Mouse (Mus musculus): ENCODE data around the gene Txn1.
A peak's percentile ranks its signal among the peaks of the same experiment; 100 is the strongest.

The Txn1 gene

DNA sequence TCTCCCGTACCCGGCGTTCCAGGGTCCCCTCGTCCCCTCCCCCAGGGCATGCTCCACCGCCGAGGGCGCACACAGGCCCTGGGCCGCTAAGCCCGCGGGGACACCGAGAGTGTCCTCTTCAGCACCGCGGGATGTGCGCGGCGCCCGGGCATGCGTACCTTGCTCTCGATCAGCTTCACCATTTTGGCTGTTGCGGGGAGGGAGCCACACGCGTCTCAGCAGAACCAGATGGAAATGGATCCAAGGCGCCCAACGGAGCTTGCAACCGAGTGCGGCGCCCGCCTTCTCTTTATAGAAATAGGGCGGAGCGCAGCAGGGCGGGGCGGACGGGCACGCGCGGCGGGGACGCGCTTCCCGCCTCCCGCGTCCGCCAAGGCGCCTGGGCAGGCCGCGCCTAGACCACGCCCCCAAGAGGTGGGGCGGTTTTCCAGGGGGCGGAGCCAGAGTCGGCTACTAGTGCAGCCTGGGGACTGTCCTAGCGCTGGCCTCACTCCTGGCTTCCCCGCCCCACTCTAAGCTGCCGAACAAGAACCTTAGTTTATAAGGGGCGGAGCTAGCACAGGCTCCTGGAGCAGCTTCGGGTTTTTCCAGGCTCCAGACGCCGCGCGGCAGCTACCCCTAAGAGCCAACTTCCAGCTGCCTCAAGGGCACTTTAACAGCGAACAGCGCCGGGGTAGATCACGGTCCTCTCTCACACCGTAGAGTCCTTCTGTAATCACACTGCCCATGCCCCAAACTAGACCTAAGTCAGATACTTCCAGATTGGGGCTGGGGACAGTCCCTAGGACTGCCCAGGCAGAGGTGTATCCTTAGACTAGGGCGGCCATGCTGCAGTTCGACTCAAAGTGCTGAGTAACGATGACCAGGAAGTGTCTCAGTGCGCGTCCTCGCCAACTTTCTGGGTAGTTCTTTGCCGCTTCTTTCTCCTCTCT, at the start of gene Txn1:
Gene Txn1, minus strand, starts transcription at position 383 of the 932 bp plus-strand sequence.
- peak; percentile 96 to 97 for DNase-seq (ENCODE audit: low spot score in 2 of 2)

DNA sequence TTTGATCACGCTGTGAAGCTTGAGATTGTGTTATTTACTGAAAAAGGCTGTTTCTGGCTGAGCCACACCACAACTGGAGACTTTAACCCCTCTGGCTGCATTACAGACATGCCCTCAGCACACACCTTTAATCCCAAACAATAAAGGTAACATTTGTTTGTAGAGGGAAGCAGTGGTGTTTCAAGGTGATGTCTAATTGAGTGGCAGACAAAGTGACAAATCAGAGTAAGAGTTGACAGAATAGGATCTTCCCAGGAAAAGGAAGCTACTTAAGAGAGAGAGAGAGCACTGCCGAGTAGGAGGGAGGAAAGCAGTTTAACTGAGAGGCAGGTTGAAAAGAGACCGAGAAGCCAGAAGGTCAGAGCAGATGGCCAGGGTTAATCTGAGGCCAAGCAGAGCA, 47.3 kb upstream of the Txn1 start:
- DNase-seq (ENCODE audit: low spot score in 2 of 2), result no peak

DNA sequence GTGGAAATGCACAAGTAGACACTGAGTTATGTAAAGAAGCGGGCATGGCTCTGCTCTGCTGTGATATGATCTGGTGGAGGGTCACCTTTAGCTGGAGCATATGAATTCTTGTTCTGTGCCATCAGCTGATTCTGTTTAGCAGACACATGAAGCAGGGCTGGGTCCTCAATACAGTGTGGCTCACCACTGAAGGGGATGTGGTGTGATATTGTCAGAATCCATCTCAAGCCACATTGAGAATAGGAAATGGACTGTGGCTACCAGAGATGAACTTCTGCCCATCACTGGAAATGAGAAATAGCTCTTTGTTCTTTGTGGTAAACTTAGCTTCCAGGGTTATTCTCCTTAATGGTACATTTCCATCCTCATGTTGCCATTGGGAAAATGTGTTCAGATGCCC, 35.2 kb upstream of the Txn1 start:
- no peak for DNase-seq (ENCODE audit: low spot score in 2 of 2)

DNA sequence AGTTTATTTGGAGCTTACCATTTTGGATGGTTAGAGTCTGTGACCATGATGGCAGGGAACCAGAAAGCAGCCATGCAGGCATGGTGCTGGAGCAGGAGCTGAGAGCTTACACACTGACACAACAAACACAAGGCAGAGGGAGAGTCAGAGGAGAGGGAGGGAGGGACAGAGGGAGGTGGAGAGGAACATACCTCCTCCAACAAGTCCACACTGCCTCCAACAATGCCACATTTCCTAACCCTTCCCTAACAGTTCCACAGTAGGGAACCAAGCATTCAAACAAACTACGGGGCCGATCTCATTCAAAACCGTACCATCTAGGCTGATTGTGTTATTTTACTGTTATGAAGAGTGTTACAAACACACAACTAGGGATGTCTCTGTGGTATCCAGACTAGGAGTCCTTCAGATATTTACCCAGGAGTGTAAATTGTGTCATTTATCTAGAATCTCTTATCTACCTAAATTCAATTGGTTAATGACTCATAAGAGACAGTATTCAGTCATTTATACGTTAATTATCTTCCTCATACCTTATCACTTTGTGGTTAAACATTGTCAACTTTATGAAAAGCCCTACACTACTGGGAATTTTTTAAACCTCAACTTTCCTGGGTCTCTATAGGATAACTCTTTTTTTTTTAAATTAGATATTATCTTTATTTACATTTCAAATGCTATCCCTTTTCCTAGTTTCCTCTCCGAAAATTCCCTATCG, 18.3 kb upstream of the Txn1 start:
- no peak for DNase-seq (ENCODE audit: low spot score in 2 of 2)

DNA sequence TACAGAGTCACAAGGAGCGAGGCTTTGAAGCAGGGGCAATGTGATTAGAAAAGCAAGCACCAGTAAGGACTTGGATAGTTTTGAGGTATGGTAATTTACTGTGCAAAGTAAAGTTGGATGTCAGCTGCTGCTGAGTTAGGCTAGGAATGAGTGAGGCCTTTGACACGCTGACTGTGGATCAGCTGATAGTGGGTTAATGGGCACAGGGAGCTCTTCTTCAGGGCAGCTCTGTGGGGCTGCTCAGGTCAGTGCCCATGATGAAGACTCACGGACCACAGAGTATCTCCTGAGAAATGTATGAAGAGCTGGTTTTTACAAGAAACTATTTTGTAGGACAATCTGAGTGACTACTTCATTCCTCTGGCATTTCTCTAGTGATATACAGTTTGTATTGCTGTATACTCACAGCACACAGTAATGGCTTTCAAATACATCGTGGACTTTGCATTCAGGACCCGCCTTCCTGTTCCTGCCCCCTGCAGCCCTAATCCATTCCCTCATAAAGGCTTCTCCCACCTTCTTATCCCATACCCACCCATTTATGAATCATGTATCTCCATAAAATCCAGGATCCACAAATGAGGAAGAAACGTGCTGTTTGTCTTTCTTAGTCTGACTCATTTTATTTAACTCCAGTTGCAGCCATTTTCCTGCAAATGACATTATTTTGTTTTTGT, 17.5 kb upstream of the Txn1 start:
- no peak for DNase-seq (ENCODE audit: low spot score in 2 of 2)

DNA sequence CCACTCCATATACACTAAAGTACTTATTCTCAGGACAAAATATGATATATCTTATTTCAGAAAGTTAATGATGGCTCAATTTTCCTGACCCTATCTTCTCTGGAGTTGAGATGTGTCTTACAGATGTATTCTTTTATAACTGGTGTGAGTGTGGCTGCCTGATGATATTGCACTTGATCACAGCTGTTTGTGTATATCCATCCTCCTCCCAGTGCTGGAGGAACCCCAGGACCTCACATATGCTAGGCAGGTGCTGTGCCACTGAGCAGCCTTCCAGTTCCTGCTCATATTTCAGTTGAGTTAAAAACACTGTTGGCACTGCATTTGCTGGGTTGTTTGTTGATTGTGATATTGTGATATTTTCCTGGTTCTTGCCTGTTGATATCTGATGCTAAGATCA, 14.1 kb upstream of the Txn1 start:
- no peak for DNase-seq (ENCODE audit: low spot score in 2 of 2)

DNA sequence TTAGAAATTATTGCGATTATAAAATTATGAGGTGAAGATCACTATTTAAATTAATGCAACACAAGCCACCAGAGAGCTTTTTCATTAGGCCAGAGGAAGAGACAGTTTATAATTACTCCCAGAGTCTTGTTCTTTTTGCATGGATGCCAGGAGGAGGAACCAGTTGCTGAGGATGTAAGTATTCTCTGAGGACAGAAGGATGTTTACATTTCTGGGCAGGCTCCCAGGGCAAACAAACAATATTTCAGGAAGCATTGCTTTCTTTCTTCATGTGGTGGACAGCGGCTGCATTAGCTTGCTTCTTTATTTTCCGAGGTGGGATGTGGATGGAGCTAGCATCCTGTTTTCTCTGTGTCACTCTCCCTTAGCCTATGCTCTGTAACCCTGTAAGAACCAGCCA, 11.0 kb upstream of the Txn1 start:
- DNase-seq (ENCODE audit: low spot score in 2 of 2), result no peak

DNA sequence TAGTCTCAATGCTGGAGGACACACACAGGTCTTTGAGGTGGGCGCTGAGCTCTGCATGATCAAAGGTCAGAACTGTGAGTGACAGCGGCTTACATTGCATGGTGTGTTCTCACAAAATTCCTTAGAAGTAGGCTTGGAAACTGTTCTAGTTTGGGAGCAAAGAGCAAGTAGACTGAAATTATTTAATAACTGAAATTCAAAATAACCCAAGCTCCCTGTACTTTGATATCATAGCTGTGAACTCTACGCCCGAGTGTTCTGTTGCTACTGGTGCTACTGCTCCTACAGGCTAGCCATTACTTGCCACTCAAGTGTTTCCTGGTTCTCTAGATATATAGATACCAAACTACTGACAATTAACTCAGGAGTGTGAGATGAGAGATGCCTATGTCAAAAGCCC, 9.3 kb upstream of the Txn1 start:
- DNase-seq (ENCODE audit: low spot score in 2 of 2), result no peak

DNA sequence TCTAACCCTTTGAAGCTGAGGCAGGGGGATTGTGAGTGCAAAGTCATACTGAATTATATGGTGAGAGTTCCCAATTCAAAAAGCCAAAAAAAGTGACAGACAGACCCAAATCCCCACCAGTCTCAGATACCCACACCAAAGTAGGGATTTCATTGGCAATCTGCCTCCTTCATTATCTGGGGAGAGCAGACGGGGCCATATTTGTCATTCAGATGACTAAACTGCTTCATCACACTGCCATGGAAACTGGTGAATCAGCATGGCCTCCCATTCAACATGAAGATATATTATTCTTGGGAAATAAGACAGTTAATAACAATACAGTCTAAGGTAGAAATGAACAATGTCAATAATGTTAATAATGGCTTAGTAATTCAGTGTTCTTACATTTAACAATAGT, 7.9 kb upstream of the Txn1 start:
- no peak for DNase-seq (ENCODE audit: low spot score in 2 of 2)

DNA sequence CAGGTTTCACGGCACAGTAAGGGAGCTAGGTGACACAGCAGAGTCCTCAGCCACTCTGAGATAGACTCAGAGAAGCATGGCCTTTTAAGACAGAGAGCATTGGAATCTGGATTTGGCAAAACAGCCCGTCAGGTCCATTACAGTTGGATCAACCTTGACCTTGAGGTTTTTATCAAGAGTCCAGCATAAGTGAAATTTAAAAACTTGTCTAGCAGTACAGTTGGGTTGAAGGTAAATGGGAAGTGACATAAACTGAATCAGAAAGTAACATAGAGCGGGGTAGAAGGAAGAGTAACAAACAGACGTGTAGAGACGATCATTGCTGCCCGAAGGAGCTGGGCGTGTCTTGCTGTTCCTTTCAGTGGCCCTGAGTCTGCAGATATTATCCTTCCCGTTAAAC, 2.8 kb upstream of the Txn1 start:
- no peak for DNase-seq (ENCODE audit: low spot score in 2 of 2)

DNA sequence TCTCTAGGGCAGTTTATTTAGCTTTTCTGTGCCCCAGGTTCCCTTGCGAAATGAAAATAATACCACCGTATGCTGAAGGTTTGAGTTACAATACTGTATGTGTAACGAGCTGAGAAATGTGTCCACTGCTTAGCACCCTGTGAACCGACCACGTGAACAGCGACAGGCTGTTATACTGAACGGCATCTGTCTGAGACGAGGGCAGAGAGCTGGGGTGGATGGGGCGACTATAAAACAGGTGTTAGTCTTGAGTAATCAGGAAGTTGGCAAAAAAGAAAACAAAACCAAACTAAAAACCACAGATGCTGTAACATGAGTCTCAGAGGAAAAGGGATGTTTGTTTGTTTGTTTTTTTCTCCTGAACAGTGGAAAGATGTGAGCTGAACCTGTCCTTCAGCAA, 1.9 kb upstream of the Txn1 start:
- DNase-seq (ENCODE audit: low spot score in 2 of 2), result peak in 1 of 2 experiments; percentile 30

DNA sequence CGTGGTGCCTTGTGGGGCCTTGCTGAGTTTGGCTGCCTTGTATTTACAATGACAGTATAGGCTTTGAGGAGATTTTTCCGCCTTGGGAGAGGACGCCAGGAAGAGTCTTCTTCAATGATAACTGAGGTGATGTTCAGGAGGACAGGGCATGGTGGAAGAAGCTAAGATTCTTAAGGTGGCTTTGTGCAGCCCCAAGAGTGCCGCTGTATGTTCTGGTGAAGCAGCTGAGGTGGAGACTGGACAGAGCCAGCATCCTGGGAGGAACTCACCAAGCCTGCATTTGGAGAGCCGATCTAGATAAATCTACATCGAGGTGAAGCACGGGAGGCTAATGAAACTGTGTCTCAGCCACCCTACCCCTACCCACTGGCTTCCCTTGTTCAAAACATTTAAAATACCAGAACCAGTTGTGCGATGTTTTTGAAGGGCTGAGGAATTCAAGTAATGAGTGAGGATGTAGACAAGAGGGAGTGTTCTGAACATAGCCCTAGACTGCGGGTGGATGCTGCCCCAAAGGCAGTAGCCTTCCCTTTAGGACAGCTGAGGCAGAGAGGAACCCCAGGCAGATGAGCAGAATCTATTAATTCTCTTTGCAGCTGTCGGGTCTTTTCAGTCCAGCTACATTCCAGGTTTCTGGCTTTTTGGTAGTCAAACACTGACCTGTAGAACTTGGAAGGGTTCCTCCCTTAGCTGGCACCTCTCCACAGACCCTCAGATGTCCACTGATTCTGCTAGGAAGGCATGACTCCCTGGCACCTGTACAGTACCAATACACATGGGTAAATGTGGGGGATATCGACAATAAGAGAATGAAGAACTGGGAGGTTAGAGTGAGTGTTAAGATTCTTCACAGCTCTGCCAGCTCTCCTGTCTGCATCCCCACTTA, 1.2 kb upstream of the Txn1 start:
- DNase-seq (ENCODE audit: low spot score in 2 of 2), result peak; percentile 29 to 56

DNA sequence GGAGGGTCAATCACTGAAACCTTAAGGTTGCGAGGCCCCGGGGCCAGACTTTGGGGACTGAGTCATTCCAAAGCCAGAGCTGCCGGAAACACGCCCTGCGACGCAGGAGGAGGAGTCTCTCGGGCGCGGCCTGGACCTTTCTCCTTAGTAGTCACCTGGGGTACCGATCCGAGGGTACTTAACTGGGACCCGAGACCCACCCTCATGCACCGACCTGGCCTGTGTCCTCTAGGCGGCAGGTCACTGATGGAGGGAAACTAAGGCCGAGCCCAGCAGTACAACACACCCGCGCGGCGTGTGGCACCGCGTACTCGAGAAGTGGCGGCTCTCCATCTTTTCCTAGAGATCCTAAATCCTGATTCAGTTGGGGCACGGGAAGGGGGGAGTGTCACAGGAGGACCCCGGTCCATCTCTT, 660 bp downstream of the Txn1 start:
- DNase-seq (ENCODE audit: low spot score in 2 of 2), result peak; percentile 63 to 75

DNA sequence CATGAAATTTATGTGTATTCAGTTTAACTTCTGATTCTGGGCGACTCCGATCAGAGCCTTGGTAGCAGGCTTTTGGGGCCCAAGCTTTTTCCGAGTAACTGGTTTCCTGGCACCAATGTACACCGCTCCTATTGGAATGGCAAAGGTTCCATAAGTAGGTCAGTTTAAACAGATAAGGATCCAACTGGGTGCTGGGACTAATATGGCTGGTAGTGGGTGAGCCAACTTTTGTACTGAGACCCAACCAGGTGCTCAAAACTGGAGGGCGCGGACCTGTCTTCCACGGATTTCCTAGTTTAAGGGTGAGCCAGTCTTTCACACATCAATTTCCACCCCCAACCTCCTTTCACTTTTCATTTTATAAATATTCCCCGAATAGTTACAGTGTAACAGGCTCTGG, 1.2 kb downstream of the Txn1 start:
- no peak for DNase-seq (ENCODE audit: low spot score in 2 of 2)

DNA sequence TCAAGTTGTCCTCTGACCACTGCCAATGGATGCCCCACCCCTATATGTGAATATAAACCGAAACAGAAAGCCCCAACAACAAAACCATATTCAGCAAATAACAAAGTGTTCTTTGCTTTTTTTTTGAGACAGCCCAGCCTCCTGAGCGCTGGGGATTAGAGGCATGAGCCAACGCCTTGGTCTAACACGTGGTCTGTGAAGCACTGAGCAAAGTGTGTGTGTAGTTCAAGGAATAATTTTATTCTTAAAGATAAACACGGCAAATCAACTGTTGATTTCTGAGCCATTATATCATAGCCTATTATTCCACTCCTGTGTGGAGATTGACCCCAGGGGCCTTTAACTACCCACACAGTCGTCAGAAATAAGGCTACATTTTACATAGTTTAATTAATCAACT, 1.6 kb downstream of the Txn1 start:
- no peak for DNase-seq (ENCODE audit: low spot score in 2 of 2)

DNA sequence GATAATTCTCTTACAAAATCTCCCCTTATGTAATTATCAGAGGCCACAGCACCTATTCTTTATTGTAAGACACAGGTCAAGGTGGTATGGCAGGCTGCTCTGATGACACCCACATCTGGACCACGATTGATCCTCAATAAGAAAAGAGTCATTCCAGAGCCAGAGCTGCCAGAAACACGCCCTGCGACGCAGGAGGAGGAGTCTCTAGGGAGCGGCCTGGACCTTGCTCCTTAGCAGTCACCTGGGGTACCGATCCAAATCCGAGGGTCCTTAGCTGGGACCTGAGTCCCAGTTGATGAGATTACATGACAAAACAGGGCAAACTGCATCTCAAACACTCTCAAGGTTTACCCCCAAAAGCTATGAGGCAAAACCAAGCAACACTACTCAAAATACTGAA, 2.4 kb downstream of the Txn1 start:
- no peak for DNase-seq (ENCODE audit: low spot score in 2 of 2)

DNA sequence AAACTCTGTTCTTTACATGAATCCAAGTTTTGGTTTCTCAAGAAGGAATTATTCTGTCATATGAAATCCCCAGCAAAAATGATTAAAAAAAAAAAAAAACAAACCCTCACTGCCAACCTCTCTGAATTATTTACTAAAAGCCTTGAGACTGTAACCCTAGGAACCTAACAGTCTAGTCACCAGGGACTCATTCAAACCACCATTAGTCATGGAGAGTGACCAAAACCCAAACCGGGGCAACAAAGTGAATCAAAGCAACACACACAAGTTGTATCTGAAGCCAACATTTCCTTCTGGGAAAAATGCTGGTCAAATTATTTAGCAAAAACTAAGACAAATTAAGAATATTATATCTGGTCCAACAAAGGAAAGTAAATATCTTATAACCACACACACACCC, 3.3 kb downstream of the Txn1 start:
- DNase-seq (ENCODE audit: low spot score in 2 of 2), result no peak

DNA sequence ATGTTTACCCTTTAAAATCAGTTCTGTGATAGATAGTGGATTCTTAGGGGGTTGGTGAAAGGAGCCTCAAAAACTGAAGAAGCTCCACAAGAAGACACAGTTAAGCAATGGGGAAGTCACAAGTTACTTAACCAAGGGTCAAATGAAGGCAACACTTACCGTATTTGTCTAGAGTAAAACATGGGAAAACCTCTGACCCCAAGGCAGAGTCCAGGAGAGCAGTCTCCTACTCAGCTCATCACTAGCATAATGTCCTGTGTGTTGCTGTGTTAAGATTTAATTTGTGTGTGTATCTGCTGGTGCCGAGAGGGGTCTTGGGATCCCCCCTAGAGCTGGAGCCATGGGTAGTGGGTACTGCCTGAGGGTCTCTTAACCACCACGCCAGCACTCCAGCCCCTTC, 3.8 kb downstream of the Txn1 start:
- DNase-seq (ENCODE audit: low spot score in 2 of 2), result no peak

DNA sequence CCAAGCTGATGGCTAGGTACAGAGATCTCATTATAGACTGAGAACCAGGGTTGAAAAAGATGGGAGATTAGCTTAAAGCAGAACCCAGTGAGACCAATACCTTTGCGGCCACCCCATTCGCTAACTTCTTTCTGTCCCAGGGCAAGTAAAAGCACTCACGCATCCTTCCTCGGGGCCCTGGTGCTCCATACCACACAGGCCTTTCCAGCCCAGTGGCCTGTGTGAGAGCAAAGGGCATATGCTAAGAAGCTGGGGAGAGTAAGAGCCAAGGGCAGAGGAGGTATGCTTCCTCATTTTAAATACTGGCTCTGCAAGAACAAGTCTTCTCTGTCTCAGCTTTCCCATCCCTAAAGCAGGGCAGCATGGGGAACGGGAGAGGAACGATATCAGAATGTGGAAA, 6.3 kb downstream of the Txn1 start:
- no peak for DNase-seq (ENCODE audit: low spot score in 2 of 2)

DNA sequence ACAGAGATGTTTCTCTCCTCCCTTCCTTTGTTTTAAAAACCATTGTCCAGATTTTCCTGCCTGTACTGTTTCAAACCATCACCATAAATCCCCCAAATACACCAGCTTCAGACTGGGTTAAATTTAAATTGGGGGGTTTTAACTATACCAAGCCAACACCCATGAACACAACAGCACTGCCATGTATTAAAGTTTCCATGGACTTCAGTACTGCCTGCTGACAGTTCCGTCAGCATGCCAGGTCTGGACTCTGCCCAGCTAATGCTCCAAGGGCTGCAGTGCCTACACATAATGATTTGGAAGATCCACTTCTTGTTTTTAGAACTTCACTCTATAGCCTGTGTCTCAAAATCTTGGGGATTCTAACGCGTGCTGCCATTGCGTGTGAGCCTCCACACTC, 8.7 kb downstream of the Txn1 start:
- DNase-seq (ENCODE audit: low spot score in 2 of 2), result no peak

DNA sequence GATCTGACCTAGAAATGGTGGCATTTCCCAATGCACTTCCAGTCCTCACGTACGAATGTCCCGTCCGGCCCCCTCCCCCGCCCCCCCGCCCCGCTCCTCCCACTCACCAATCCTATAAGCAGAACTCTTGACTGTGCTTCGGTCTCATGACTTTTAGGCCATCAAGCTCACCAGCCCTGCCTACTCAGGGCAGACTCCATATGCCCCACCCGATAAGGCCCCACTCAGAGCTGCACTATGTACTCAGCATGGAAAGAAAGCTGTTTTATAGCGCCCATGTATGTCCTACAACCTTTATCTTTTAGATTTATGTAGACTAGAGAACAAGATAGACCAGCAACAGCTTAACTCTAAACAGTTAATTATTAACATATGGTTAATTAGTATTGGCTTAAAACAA, 9.2 kb downstream of the Txn1 start:
- DNase-seq (ENCODE audit: low spot score in 2 of 2), result no peak

DNA sequence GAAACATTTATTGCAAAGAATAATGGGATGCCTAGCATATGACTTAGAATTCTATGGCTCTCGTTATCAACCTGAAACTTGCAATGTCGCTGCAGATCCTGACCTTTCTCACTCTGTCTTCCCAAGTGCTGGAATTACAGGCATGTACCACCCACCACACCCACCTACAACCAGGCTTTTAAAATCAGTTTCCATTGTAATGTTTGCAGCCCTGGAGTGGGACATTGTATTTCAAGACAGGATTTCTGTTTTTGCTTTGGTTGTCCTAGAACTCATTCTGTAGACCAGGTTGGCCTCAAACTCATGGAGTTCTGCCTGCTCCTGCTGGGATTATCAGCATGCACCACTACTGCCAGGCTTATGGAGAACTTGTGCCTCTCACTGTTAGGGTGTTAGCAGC, 13.3 kb downstream of the Txn1 start:
- no peak for DNase-seq (ENCODE audit: low spot score in 2 of 2)

Data from spleen, postnatal 10 days (tissue).